Mouse (Mus musculus): Measurements from ENCODE around the gene Egfem1.

GRCm38 (mm10) chr3:29563171-29563570, 481.3 kb downstream of the Egfem1 start:
- no peak for TF ChIP-seq CTCF (IDR thresholded peaks at IDR 0.05; ENCODE audit: low read depth, low read length)
- no peak for TF ChIP-seq POLR2A (IDR thresholded peaks at IDR 0.05; ENCODE audit: extremely low read depth, insufficient read depth, low read length)

Data from liver, adult 2 months (tissue).